Mouse (Mus musculus): ENCODE results near the gene Gm20773. TPM values are rescaled to one million over a fixed set of nuclear protein-coding genes. Genes with fewer than 3 reads are reported as not detected.
"Not testable (repeated sequence)": the region's sequence is repeated elsewhere in the genome, so short reads cannot be mapped to it uniquely, and the experiment has no call there.

The Gm20773 gene
- not detected in 2 replicates for polyA plus RNA-seq (2016; fragmentation: Nextera tagmentation; extraction: Ambion mirVana)

DNA sequence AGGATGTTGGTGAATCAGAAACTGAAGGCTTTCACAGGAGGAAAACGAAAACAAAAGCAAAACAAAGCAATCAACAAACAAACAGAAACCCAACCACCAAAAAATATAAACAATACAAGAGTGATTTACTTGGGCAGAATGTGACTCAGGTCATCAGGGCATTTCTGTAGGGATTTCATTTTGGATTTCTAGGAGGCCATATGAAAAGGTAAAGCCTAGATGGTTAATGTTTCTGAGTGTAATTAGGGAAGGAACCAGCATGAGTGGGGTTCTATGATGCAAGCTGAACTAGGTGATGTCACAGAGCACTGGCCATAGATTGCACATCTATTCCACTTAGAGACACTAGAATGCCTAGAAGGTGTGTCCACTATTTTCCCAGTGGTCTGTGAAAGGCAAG lies at the start of gene Gm20773:
Gm20773 (plus strand) TSS at position 301 of the 400 bp plus-strand sequence.
- ATAC-seq; H3K9ac ChIP-seq; H3K4me3 ChIP-seq; H3K4me2 ChIP-seq; H3K36me3 ChIP-seq; H3K4me1 ChIP-seq; H3K27ac ChIP-seq; H3K27me3 ChIP-seq (replicated peaks); H3K9me3 ChIP-seq (replicated peaks): not testable (repeated sequence)
- WGBS (ENCODE audit: insufficient replicate concordance) = no CpG with 5 or more reads among the region's 1 CpGs

DNA sequence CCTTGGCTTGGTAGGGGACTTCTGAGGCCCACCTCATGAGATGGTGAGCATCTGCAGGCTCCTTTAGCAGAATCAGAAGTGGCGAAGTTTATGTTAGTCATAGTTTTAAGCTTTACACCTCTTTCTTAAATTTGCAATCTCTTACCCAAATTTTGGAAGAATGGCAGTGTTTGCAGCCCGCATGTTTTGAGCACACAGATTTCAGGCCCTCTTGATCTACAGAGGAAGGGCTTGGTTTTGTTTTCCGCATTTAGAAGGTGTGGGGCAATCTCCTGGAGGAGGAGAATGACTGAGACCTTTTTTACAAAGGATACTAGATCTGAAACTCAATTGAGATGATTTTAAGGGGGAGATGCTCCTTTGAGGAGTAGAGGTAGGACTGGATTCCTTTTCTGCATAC lies 28.3 kb upstream of the Gm20773 start, which contains the start of gene Gm21866:
Gm21866 (minus strand) TSS at position 101 of the 400 bp plus-strand sequence.
- not testable (repeated sequence) for H3K9ac ChIP-seq; H3K4me3 ChIP-seq; ATAC-seq; H3K27me3 ChIP-seq (replicated peaks); H3K36me3 ChIP-seq; H3K27ac ChIP-seq; H3K9me3 ChIP-seq (replicated peaks); H3K4me1 ChIP-seq; H3K4me2 ChIP-seq
- WGBS (ENCODE audit: insufficient replicate concordance) = 50% methylated on average over 2 of the region's 3 CpGs

Other genes starting within 250 kb of the Gm20773 start
- not detected in 2 replicates for gene Gm21440, start 241.6 kb upstream of the Gm20773 start, polyA plus RNA-seq (2016; fragmentation: Nextera tagmentation; extraction: Ambion mirVana)
- gene Gm21454, start 241.6 kb upstream of the Gm20773 start, polyA plus RNA-seq (2016; fragmentation: Nextera tagmentation; extraction: Ambion mirVana) = not detected in 2 replicates
- not detected in 2 replicates for gene Gm21725, start 145.0 kb upstream of the Gm20773 start, polyA plus RNA-seq (2016; fragmentation: Nextera tagmentation; extraction: Ambion mirVana)
- gene Gm21866, start 28.4 kb upstream of the Gm20773 start, polyA plus RNA-seq (2016; fragmentation: Nextera tagmentation; extraction: Ambion mirVana) = not detected in 2 replicates

All from liver, embryonic 12.5 days (tissue).